Mouse (Mus musculus) heart, embryonic 15.5 days (tissue): ENCODE measurements around the gene Copz2. TPM values are rescaled to one million over a fixed set of nuclear protein-coding genes. Genes with fewer than 3 reads are reported as not detected.
A peak's percentile ranks its signal among the peaks of the same experiment; 100 is the strongest.

Source experiments
- ATAC-seq: fragments of 200-750 bp; cut with Nextera tagmentation; replicated peaks from 2 replicates; pipeline ENCODE4 v1.8.0; 2017; ENCODE audit warnings: low read depth, moderate TSS enrichment; ENCODE audit not compliant: insufficient number of reproducible peaks, insufficient read depth, low FRiP score
- H3K27ac ChIP-seq: fragments of 300-500 bp; sonication (generic); 2 replicates; pipeline ENCODE4 v1.5.1; 2015; ENCODE audit warnings: mild to moderate bottlenecking, inconsistent platforms
- H3K27me3 ChIP-seq: fragments of 300-500 bp; sonication (generic); 2 replicates; pipeline ENCODE4 v1.6.1; 2015; ENCODE audit warnings: inconsistent platforms
- H3K36me3 ChIP-seq: fragments of 300-500 bp; sonication (generic); 2 replicates; pipeline ENCODE4 v1.6.1; 2015; ENCODE audit warnings: mild to moderate bottlenecking, inconsistent platforms
- H3K4me1 ChIP-seq: fragments of 300-500 bp; sonication (generic); replicated peaks from 2 replicates; pipeline ENCODE4 v1.6.1; 2015; ENCODE audit warnings: inconsistent platforms
- H3K4me2 ChIP-seq: fragments of 300-500 bp; sonication (generic); 2 replicates; pipeline ENCODE4 v1.6.1; 2015; ENCODE audit warnings: inconsistent platforms, mild to moderate bottlenecking, moderate library complexity
- H3K4me3 ChIP-seq: fragments of 300-500 bp; sonication (generic); 2 replicates; pipeline ENCODE4 v1.5.1; 2015; ENCODE audit warnings: mild to moderate bottlenecking, inconsistent platforms
- H3K9ac ChIP-seq: fragments of 300-500 bp; sonication (generic); 2 replicates; pipeline ENCODE4 v1.6.1; 2015; ENCODE audit warnings: mild to moderate bottlenecking, inconsistent platforms
- H3K9me3 ChIP-seq: fragments of 300-500 bp; sonication (generic); replicated peaks from 2 replicates; pipeline ENCODE4 v1.6.1; 2016; ENCODE audit warnings: inconsistent platforms
- WGBS: fragments of 180-500 bp; shearing (Covaris S2); methylation state at CpG from one replicate; pipeline ENCODE4 v1.1.7; 2015; ENCODE audit warnings: mixed read lengths; 5-methylcytosine and 5-hydroxymethylcytosine counted together
- polyA plus RNA-seq: library from polyadenylated mRNA; unstranded; fragments of >200 nt; fragmentation: Nextera tagmentation; extraction: Ambion mirVana; gene quantifications from 2 replicates; pipeline ENCODE4 v1.2.1, GENCODE M21; 2015

Gene Copz2
- polyA plus RNA-seq, 1 experiment from 2014 or later: 122 TPM

DNA sequence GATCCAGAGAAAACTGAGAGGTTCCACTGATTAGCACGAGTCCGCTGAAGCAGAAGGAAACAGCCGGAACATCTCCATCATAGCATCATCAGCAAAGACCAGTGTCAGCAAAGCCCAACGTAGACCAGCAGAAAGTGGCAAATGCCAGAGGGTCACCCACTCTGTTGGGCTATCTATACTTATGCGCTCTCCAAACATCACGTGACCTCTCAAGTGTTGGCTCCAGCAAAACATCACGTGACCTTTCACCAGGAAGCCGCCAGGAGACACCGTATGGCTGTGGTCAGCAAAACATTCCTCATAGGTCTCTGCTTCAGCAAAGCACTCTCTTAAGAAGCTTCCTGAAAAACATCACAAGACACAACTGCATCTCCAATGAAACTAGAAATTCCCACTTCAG, 30.6 kb downstream of the Copz2 start:
- Histone ChIP-seq H3K4me3 (no peak overlapping the region), H3K4me2 (no peak overlapping the region), H3K4me1 (peaks cover 16% of the 10 kb centered on the region), H3K27me3 (peaks cover 30% of the 10 kb centered on the region), H3K36me3 (no peaks in the 10 kb centered on the region), H3K27ac (no peak overlapping the region), H3K9ac (no peak overlapping the region), H3K9me3 (no peaks in the 10 kb centered on the region)
- WGBS: 54% methylated on average over 9 of the region's 9 CpGs
- ATAC-seq: no peak

DNA sequence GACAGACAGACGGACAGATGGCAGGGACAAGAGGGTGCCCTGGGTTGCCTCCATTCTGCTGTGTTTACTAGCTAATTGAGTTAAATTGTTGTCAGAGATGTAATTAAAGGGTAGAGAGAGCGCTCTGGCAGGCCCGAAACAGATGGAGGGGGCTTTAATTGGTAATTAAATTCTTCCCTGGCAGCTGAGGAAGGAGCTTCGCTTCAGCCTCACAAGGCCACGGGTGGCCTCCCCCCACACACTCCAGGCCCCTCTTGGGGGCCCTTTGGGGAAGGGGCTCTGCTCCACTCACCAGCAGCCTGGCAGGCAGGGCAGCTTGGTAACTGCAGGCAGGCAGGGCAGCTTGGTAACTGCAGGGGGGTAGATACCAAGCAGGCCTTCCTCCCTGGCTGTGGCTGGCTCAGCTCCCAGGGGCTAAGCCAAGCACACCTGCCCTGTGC, 36.3 kb downstream of the Copz2 start:
- 76% methylated on average over 5 of the region's 5 CpGs for WGBS
- no peak; the same call in 1 of the 2 replicates for ATAC-seq
- Histone ChIP-seq H3K4me2 (no peak overlapping the region), H3K9me3 (no peaks in the 10 kb centered on the region), H3K36me3 (no peaks in the 10 kb centered on the region), H3K27me3 (no peaks in the 10 kb centered on the region), H3K4me3 (no peak overlapping the region), H3K9ac (no peak overlapping the region), H3K4me1 (no peaks in the 10 kb centered on the region; the same call in 1 of the 2 replicates), H3K27ac (no peak overlapping the region)

GRCm38 (mm10) chr11:96886942-96887546, 37.4 kb downstream of the Copz2 start:
- H3K4me2 ChIP-seq: no peak overlapping the region
- no peak overlapping the region for H3K9ac ChIP-seq
- H3K36me3 ChIP-seq: no peaks in the 10 kb centered on the region
- H3K27me3 ChIP-seq: no peaks in the 10 kb centered on the region
- H3K27ac ChIP-seq: no peak overlapping the region
- H3K4me3 ChIP-seq: no peak overlapping the region
- H3K9me3 ChIP-seq: no peaks in the 10 kb centered on the region
- no peak for ATAC-seq
- H3K4me1 ChIP-seq: no peaks in the 10 kb centered on the region; the same call in 1 of the 2 replicates
- 72% methylated on average over 8 of the region's 8 CpGs for WGBS

DNA sequence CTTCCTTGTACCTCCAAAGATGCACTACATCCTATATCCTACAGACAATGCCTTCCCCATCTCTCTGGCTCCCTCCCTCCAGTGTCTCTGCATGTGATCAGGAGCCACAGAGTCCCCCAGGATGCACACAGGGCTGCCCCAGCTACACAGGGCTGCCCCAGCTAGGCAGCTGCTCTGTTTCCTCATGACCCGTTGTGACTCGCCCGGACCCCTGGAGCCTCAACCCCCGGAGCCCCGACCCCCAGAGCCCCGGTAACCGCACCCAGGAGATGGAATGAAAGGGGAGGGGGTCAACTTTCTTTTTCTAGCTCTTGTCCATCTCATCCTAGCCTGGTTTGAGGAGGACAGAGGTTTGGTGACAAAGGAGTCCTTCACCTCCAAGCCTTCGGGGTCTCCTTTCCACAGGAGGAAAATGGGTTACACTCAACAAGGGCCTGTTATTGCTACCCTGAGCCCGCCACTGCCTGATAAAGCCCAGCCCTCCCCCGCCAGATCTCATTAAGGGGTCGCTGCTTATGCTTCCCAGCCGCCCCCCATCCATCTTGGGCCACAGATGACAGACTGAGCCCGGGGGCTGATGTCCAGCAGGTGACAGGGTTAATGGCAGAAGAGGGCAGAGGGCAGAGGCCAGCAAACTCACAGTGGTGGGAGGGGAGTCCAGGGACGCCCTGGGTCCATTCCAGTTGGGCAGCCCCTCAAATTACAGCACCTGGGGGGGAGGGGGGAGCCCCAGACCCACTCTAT, 42.3 kb downstream of the Copz2 start:
- no peak overlapping the region for H3K4me3 ChIP-seq
- no peak overlapping the region for H3K9ac ChIP-seq
- no peaks in the 10 kb centered on the region for H3K9me3 ChIP-seq
- H3K27ac ChIP-seq: no peak overlapping the region
- no peak overlapping the region for H3K4me2 ChIP-seq
- ATAC-seq: no peak
- no peaks in the 10 kb centered on the region for H3K27me3 ChIP-seq
- no peaks in the 10 kb centered on the region for H3K36me3 ChIP-seq
- no peaks in the 10 kb centered on the region; the same call in 1 of the 2 replicates for H3K4me1 ChIP-seq
- 52% methylated on average over 14 of the region's 14 CpGs for WGBS

DNA sequence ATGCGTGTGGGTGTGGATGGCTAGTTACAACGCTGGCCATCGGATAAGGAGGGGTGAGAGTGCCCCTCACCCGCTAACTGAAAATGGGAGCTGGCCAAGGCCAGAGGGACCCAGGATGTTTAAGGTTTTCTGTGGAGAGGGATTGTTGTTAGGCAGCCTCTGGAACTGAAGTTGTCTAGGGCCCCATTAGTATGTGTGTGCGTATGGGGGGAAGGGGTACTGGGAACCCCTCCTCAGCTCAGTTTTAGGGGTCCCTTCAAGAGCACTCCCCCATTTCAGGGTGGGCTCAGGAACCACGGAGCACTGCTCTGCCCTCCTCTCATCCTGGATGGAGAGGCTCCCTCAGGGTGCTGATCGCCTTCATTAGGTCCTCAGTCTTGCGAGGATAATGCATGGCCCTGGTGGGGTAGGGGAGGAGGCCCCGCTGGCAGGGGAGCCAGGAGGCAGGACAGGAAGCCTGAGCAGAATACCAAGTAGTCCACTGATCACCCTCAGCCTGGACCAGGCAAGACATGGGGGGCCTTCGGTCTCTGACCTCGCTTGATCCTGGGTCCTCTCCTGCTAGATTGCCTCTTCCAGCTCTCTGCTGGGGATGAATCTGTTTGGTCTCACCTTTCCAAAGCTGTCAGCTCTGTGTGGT, 43.7 kb downstream of the Copz2 start:
- no peak overlapping the region for H3K27ac ChIP-seq
- no peaks in the 10 kb centered on the region for H3K36me3 ChIP-seq
- no peaks in the 10 kb centered on the region for H3K27me3 ChIP-seq
- 53% methylated on average over 11 of the region's 11 CpGs for WGBS
- H3K4me1 ChIP-seq: no peaks in the 10 kb centered on the region
- no peak for ATAC-seq
- H3K4me2 ChIP-seq: no peak overlapping the region
- no peak overlapping the region for H3K9ac ChIP-seq
- no peak overlapping the region for H3K4me3 ChIP-seq
- H3K9me3 ChIP-seq: no peaks in the 10 kb centered on the region

DNA sequence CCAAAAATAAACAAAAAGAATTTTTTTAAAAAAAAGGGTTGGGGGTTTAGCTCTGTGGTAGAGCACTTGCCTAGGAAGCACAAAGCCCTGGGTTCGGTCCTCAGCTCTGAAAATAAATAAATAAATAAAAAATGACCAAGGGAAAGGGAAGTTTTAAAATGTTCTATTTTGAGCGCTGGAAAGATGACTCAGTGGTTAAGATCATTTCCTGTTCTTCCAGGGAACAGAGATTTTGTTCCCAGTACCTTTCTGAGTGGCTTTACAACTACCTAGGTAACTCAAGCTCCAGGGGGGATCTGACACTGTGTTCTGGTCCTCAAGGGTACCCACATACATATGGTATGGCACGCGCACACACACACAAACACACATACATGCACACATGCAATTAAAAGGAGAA, 46.2 kb downstream of the Copz2 start:
- H3K9me3 ChIP-seq: no peaks in the 10 kb centered on the region
- H3K27ac ChIP-seq: no peak overlapping the region
- no peaks in the 10 kb centered on the region for H3K4me1 ChIP-seq
- no peaks in the 10 kb centered on the region for H3K27me3 ChIP-seq
- H3K4me2 ChIP-seq: no peak overlapping the region
- no peaks in the 10 kb centered on the region for H3K36me3 ChIP-seq
- no peak overlapping the region for H3K4me3 ChIP-seq
- no peak for ATAC-seq
- H3K9ac ChIP-seq: no peak overlapping the region
- WGBS: 70% methylated on average over 4 of the region's 4 CpGs

- Histone ChIP-seq H3K27ac (no peak overlapping the region), H3K4me3 (no peak overlapping the region), H3K9ac (no peak overlapping the region), H3K4me1 (peaks cover 9% of the 10 kb centered on the region), H3K27me3 (no peaks in the 10 kb centered on the region), H3K4me2 (no peak overlapping the region), H3K9me3 (no peaks in the 10 kb centered on the region), H3K36me3 (no peaks in the 10 kb centered on the region)
- WGBS: 51% methylated on average over 13 of the region's 13 CpGs
- no peak for ATAC-seq
These were observed 50.0 kb downstream of the Copz2 start for GRCm38 (mm10) chr11:96899449-96900306.

DNA sequence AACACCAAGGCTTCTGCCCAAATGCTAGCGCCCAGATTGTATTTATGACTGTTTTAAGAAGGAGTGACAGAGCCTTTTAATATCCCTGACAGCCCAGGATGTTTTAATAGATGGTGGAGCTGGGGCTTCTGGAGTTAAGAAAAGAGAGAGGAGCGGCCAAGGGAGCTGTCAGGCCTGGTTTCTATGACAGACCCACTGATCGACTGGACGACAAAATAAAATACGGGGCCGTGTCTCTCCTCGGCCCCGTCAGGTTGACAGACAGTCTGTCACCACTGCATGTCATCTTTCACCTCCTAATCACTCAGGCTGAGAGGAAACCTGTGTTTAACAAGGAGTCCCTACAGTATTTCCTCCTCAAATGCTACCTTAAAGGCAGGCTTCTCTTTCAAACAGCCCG, 51.7 kb downstream of the Copz2 start:
- H3K9ac ChIP-seq: no peak overlapping the region
- ATAC-seq: no peak
- H3K4me1 ChIP-seq: peaks cover 14% of the 10 kb centered on the region
- no peak overlapping the region for H3K4me3 ChIP-seq
- H3K27me3 ChIP-seq: no peaks in the 10 kb centered on the region
- no peak overlapping the region for H3K4me2 ChIP-seq
- H3K27ac ChIP-seq: no peak overlapping the region
- no peaks in the 10 kb centered on the region for H3K9me3 ChIP-seq
- no peaks in the 10 kb centered on the region for H3K36me3 ChIP-seq
- 43% methylated on average over 9 of the region's 9 CpGs for WGBS

DNA sequence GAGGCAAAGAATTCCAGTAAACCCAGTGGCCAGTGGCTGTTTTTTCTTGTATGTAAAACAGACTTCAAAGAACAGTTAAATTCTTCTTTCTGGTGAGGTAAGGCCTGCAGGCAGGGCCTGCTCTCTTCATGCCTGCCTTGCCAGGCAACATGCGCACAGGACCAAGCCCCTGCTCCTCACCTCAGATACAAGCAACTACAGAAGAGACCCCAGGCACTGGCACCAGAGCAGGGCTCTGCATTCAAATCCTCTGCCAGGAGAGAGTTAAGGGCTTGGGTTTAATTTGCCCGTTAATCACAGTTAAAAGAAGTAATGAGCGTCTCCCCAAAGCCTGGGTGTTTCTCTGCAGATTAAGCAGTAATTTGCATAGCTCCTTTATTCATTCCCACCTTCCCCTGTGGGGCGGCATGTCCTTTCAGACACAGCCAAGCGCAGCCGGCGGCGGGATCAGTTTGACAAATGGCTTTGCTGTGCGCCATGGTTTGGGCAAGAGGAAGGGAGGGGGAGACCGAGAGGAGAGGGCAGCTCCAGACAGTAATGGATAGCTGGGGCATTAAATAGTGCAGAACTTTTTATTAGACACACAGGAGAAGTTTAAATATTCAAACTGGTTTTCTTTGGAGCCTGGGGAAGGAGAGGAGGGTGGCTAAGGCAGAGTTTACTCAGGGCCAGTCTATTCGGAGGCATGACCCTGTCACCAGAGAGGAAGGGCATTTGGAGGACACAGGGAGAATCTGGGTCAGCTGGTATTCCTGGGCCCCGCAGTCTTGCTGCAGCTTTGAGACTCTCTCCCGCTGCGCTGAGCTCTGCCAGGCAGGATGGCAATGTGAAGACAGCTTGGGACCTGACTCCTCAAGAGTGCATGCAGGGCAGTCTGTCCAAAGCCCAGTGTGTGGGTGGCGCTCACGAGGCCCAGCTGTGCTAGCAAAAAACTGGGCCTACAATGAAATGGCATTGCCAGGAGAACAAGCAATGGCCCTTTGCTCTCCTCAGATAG, 53.3 kb downstream of the Copz2 start:
- Histone ChIP-seq H3K36me3 (peaks cover 4% of the 10 kb centered on the region), H3K9ac (no peak overlapping the region), H3K4me2 (no peak overlapping the region), H3K9me3 (no peaks in the 10 kb centered on the region), H3K27ac (no peak overlapping the region), H3K4me3 (no peak overlapping the region), H3K4me1 (peaks cover 26% of the 10 kb centered on the region), H3K27me3 (no peaks in the 10 kb centered on the region)
- no peak for ATAC-seq
- WGBS: 40% methylated on average over 16 of the region's 16 CpGs

GRCm38 (mm10) chr11:96906431-96907161, 56.9 kb downstream of the Copz2 start:
- no peak for ATAC-seq
- H3K27ac ChIP-seq: peak overlapping the region; percentile 16; the same call in 1 of the 2 replicates
- H3K9ac ChIP-seq: peak overlapping the region; percentile 4; the same call in 1 of the 2 replicates
- H3K4me1 ChIP-seq: peaks cover 29% of the 10 kb centered on the region
- WGBS: 20% methylated on average over 15 of the region's 15 CpGs
- no peak overlapping the region for H3K4me3 ChIP-seq
- H3K4me2 ChIP-seq: no peak overlapping the region
- no peaks in the 10 kb centered on the region for H3K27me3 ChIP-seq
- H3K9me3 ChIP-seq: no peaks in the 10 kb centered on the region
- peaks cover 23% of the 10 kb centered on the region for H3K36me3 ChIP-seq
